Mouse (Mus musculus): ENCODE data around the gene Txndc2.
A peak's percentile ranks its signal among the peaks of the same experiment; 100 is the strongest.

Gene Txndc2

DNA sequence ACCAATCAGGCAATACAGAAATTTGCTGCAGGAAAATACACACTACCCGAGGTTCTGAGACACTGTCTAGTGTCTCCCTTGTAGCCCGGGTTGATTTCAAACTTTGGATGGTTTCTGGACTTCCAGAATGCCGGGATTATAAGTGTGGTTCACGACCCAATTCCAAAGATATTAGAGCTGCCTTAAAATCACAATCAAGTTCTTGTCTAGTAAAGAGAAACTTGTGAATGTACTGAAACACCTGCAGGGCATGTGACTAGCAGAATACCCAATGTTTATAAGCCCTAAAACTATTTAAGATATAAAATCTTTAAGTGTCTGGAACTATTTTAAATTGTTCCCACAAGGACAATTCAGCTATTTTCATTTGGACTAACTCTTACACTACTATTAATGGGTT, 30.2 kb downstream of the Txndc2 start:
- DNase-seq, result no peak

DNA sequence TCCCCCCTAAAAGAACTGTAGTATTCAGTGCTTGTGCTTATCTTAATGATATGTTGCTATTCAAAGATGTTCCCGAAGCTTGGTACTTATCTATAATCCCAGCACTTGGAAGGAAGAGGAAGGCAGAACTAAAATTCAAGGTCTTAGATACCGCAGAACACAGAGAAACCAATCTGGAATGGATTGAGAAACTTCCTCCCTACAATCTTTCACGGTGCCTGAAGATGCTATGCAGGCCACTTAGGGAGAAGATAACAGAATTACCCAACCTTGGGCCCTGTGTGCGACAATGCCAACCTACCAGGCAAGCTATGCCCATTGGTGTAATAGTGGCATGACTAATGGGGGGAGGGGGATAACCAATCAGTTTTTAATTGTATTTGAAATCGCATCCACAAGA, 33.2 kb downstream of the Txndc2 start:
- no peak for DNase-seq

DNA sequence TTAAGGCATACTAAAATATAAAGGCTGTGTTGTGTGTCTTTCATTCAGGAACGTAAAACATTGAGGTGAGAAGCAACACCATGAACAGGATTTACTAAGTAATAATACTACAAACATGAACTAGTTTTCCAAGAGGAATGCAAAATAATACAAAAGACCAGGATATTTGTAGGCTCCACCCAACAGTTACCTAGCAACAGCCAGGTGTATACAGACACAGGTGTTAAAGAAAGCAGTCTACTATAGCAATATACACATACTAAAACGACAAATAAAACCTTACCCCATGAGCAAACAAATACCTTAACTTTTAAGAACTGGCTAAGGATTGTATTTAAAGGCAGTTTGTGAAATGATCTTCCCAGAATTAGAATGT, 33.7 kb downstream of the Txndc2 start:
- no peak for DNase-seq

DNA sequence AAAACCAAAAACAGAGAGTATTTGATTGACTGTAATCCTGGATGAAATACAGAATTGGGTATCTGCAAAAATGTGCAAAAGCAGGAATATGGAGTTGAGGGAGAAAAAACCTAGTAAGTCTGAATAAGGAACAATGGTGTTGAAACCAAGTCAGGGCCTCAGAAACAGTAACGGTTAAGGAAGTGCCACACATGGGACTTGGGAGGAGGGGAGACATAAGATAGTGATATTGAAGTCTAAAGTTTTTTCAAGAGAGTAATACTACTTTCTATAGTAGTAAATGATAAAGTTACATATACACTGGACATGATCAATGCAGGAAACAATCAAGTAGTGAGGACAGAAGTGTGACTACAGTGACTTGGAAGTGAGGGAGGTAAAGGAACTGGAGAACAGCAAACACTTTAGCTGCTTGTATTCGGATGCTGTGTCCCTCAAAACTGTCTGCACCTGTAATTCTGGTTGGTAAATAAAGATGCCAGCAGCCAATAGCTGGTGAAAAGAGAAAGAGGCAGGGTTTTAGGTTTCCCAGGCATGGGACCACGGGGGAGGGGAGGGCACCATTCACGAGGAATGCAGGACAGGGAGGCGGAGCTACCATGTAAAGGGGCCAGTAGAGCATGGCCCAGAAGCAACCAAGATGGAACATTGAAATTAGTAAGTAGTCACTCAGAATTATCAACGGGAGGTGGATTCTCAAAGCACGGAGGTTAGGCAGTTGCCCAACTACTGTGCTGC, 34.2 kb downstream of the Txndc2 start:
- peak; percentile 25 for DNase-seq

DNA sequence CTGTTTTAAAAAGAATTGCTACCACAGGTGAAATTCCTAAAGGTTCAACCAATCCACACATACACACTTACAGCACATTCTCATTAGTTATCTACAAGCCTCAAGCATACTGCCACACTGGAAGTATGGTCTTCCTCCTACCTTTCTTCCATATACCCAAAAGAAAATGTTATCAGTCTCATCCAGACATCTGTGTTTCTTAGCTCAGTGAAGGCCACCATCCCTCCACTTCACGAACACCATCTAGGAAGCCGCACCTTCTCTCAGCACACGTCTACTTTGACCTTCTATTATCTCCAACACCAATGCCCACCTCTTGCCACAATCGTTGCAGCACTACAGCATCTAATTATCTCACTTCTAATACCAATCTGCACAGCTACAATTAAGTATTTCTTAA, 36.0 kb downstream of the Txndc2 start:
- DNase-seq, result no peak

DNA sequence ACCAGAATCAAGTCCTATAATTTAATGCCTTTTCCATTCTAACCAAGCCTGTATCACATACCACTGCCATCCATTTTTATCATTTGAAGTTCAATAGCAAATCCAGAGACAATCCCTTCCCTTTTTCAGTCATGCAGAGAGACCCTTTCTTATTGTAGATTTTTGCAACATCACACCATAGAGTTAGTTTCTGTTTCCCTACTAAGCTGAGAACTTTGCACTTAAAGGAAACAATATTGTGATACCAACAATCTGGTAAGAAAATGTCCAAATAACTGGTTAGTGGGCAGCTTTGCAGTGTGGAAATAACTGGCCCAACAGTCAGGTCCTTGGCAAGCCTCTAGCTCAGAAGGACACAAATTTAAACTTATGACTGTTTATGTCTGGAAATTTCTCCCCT, 37.1 kb downstream of the Txndc2 start:
- no peak for DNase-seq

DNA sequence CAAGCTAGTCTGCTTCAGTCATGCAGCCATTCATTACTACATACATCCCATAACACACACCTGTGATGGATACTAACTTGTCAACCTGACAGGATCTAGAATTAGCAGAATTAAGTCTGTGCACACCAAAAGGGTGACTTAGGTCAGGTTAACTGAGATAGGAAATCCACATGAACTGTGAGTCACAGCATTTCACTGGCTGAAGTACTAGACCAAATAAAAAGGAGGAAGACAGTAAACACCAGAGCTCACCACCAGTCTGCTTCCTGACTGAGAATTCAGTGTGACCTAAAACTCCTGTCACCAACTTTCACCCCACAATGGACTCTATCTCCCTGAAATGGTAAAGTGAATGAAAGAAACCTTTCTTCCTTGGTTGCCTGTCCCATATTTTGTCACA, 37.7 kb downstream of the Txndc2 start:
- no peak for DNase-seq

DNA sequence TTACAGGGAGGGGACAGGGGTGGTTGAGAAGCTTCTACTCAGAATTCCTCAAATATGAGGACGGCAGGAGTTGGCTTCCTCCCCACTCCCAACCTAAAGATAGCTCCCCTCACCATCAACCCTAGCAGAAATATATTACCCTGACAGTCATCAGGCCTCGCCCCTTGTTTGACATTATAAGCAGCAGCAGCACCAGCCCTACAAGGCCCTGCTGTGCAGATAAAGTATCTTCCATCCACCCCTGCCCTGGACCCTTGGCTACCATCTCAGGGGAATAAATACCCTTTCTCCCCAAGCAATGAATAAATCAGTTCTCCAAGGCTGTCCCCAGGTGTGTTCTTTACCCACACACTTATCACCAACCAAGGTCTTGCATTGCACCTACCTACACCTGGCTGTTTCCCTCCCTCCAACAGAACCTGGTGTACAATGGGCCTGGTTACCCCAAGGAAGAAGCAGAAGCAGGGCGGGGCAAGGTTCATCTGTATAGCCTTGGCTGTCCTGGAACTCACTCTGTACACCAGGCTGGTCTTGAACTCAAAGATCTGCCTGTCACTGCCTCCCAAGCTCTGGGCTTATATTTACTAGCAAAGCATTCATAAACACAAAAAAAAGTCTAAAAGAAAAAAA, 44.0 kb downstream of the Txndc2 start:
- no peak for DNase-seq

DNA sequence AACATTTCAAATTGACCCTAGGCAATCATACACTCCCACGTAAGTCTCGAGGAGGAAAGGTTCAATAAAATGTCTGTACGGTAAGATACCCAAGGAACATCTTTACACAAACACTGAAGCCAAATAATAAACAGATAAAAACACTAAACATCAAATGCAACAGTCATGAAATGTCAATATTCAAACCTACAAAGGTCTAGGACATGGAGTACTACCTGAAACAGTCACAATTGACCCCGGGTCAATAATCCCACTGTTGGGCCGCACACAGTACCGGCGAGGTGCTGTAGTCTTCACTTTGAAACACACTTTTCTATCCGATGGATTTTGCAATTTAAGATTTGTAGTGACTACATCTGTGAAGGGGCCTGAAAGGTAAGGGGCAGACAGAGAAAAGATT, 47.3 kb downstream of the Txndc2 start:
- no peak for DNase-seq

Data from kidney, postnatal 14 days (tissue).